Mouse (Mus musculus): Measurements from ENCODE around the gene Ranbp17.

The Ranbp17 gene

DNA sequence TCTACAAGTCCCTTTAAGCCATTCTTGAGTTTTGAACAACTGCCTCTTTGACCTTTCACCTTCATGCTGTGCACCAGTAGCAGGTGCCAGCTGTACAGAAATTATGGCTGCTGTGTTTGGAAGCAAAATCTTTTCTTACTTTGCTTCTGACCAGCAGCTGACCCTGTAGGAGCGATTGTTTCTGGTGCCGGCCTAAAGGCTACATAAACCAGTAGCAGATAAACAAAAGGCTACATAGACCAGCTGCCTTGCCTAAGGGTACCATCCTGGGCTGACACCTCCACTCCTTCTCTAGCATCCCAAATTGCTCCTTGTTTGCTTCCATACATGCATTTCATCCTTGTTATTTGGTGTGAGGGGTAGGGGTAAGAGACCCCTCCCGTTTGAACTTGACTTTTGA lies 279.4 kb downstream of the Ranbp17 start:
- no peak for DNase-seq (ENCODE audit: low read depth, low spot score)

DNA sequence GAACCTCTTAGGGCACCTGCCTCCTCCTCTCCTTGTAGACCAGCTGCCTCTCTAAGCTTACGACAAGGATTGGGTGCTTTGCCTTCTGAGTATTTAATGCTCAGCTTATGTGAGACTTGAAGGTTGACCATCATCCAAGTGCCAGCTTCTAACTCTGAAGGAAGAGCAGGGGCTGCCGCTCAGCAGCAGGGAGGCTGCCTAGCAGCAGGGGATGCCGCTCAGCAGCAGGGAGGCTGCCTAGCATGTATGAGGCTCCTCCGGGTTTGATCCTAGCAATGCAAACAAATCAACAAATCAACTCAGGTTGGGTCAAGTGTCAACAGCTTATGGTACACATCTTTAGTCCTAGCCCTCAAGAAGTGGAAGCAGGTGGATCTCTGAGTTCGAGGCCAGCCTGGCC lies 281.5 kb downstream of the Ranbp17 start:
- no peak for DNase-seq (ENCODE audit: low read depth, low spot score)

DNA sequence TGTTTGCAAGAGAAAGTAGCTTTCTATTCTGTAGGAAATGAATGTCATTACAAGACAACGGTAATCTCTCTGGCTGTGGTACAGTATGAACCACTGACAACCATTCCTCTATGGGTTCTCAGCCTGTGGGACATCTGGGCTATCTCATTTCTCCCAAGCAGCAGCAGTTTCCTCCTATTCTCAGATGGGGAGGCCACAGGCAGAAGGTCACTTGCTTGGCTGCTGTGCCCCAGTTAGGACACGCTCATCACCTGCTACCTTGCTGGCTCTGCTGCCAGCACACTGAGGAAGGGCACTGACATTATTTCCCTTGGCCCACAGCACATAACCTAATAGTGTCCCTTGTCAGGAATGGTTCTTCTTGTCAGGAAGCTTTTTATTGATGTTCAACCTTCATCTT lies 285.4 kb downstream of the Ranbp17 start:
- no peak for DNase-seq (ENCODE audit: low read depth, low spot score)

GRCm38 (mm10) chr11:33226516-33226915 lies 287.0 kb downstream of the Ranbp17 start:
- DNase-seq (ENCODE audit: low read depth, low spot score), result no peak

DNA sequence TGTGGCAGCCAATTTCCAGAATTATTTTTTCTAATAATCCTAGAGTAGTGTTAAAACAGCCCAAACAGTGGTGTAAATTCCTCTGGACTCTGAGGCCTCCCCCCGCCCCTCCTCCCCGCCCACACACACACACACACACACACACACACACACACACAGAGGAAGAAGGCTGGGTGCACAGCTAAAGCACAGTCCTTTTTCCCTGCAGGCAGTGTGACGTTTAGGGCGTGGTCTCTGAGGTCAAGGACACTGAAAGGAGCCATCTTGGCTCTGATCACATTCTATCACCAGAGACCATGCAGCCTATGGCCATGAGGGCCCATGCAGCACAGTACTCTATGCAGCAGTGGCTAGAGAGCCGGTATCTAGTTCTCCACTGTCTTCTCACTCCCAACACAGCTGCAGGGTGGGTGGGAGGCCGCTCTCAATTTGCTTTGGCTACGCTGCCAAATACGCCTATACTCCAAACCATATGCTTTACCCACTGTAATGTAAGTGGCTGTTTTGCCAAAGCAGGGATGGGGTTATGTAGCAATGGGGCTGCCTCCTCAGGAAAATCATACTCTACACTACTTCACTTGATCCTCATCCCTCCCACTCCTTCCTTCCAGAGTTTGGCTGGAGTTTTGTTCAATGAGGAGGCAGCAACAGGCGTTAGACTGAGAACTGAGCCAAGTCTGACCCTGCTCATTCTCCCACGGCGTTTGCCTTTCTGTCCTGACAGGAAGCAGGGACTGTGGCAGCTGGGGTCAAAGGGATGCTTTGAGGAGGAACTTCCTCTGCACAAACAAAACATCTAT lies 291.8 kb downstream of the Ranbp17 start:
- DNase-seq (ENCODE audit: low read depth, low spot score), result no peak

GRCm38 (mm10) chr11:33220763-33221162 lies 292.8 kb downstream of the Ranbp17 start:
- DNase-seq (ENCODE audit: low read depth, low spot score), result no peak

- no peak for DNase-seq (ENCODE audit: low read depth, low spot score)
Observed at GRCm38 (mm10) chr11:33217384-33218079, 296.0 kb downstream of the Ranbp17 start.

- DNase-seq (ENCODE audit: low read depth, low spot score), result no peak
Observed at GRCm38 (mm10) chr11:33207411-33207810, 306.1 kb downstream of the Ranbp17 start.

GRCm38 (mm10) chr11:33204966-33205365 lies 308.6 kb downstream of the Ranbp17 start:
- no peak for DNase-seq (ENCODE audit: low read depth, low spot score)

DNA sequence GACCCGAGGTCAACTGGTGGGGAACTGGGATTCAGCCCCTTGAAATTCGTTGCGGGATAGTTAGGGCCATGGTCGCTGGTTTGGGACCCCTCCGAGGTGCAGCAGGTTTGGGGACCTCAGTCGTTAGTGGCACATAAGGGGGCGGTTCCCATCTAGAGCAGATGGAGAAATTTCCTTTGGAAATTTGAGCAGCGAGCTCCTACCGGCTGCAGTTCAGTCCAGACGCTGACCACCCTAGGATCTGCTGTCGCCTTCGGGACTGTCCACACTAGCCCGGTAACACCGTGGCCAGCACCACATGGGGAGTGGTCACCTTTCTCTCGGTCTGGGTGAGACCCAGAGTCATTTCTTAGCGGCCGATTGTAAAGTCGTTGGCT lies 309.2 kb downstream of the Ranbp17 start:
- DNase-seq (ENCODE audit: low read depth, low spot score), result no peak

DNA sequence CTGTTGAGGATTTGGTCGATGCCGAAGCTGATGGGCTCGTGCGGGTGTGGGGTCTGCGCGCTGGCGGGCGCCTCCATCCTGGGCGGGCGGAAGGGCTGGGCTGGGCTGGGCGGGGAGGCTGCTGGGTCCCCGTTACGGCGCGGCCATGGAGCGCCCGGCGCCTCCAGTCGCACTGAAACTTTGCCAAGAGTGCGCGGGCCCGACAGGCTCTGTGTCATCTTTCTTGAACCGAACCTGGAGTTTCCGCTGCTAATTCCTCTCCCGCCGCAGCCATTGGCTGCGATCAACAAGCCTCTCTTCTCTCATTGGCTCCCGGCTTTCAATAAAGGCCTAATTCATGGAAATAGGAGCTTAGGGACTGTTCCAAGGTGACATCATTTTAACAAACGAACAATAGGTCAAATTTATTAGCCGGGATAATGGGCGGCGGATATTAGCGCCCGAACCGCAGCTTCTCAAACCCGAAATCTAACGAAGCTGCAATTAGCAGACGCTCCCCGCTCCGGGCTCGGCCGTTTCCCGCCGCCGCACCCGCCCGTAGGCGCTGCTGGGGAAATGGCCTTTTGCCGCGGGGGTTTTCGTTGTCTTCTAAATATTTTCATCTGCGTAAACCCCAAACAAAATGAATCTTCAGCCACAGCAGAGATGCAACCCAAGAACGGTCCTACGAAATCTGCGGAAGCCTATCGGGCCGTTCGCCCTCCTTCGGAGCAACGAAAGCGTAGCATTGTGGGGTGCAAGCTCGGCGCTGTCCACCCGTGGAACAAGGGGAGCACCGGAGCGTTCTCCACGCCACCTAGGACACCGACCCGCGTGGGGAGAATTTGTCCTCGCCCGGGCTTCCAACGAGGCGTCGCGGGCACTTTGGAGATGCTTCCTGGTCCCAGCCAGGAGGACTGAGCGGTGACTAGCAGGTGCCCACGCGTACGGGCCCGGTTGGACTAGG lies 309.9 kb downstream of the Ranbp17 start, which contains the start of gene Tlx3:
TSS of gene Tlx3 (minus strand) at position 207 of the 946 bp plus-strand sequence.
- no peak for DNase-seq (ENCODE audit: low read depth, low spot score)

- no peak for DNase-seq (ENCODE audit: low read depth, low spot score)
Observed at GRCm38 (mm10) chr11:33202972-33203371, 310.6 kb downstream of the Ranbp17 start.

GRCm38 (mm10) chr11:33202296-33202695 lies 311.2 kb downstream of the Ranbp17 start:
- no peak for DNase-seq (ENCODE audit: low read depth, low spot score)

DNA sequence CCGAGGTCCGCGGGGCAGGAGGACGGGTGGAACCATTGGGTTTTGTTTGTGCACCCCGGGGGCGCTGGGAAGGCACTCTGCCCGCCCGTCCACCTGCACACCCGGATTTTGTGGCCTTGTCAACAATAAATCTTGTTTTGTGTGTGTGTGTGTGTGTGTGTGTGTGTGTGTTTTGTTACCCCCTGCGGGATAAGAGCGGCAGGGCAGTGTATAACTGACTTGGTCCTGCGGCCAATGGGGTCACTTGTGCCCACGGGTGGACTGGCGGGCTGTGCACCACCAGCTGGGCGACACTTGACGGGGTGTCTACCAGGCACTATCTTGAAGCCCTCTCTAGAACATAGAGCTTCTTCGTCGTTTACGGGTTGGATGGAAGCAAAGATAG lies 311.9 kb downstream of the Ranbp17 start:
- no peak for DNase-seq (ENCODE audit: low read depth, low spot score)

- no peak for DNase-seq (ENCODE audit: low read depth, low spot score)
Observed at GRCm38 (mm10) chr11:33200764-33201625, 312.6 kb downstream of the Ranbp17 start.

- no peak for DNase-seq (ENCODE audit: low read depth, low spot score)
Observed at GRCm38 (mm10) chr11:33199906-33200763, 313.4 kb downstream of the Ranbp17 start.

DNA sequence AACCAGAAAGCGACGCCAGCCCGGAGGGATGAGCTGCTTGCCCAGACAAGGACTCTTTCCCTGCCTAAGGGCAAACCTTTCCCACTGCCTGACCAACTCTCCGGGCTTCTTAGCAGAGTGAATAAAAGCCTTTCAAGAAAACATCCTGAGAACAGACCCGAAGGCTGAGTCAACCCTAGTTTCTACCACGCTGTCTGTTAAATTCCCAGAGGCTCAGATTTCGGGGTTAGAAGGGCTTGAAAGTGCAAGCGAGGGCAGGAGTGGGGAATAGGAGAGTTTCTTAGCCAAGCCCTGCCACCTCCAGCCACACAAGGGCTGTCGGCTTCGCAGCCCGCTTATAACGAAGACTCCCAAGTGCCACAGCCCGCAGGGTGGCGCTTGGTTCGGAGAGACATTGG lies 314.4 kb downstream of the Ranbp17 start:
- DNase-seq (ENCODE audit: low read depth, low spot score), result no peak

DNA sequence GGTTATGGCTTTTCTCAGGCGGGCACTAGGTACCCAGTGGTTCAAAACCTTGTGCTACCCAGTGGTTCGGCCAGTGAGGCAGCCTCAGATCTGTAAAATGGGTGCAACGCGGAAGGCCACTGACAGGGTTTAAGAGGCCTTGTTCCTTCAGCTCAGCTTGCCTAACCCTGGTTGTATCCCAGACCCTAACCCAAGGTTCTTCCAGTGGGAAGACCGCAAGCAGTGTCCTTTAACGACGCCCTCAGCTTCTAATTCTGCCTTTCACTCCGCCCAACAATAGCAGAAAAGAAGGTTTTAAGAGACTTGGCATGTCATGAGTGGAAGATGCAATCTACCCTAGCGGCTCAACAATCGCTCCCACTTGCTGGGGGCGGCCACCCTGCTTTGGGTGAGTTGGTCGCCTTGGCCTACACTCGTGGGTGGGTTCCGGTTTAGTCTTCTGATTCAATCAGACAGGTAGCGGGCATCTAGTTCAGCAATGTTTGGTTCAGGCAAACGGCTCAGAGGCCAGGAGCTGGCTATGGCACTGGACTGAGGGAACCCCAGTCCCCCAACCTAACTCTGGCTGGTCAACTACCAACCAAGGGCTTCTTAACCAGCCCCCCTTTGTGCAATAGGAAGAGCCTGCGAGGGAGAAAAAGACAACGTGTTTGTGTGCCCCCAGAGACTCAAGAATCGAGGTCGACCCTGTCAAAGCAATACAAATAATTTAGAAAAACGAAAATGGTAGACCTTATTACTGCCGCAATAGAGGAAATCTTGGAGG lies 315.0 kb downstream of the Ranbp17 start:
- DNase-seq (ENCODE audit: low read depth, low spot score), result no peak

- DNase-seq (ENCODE audit: low read depth, low spot score), result no peak
Observed at GRCm38 (mm10) chr11:33197673-33198072, 315.9 kb downstream of the Ranbp17 start.
